Mouse (Mus musculus) spleen, adult 2 months (tissue): ENCODE results near the gene Apba2.

Experiments
- CTCF ChIP-seq: fragments of 200-500 bp; IDR thresholded peaks from 2 replicates; pipeline ENCODE4 v1.5.1; 2011; ENCODE audit warnings: mild to moderate bottlenecking, inconsistent platforms; ENCODE audit not compliant: insufficient read depth, insufficient read length, insufficient replicate concordance; ENCODE audit errors: extremely low read depth
- POLR2A ChIP-seq: fragments of 200-500 bp; IDR thresholded peaks from 2 replicates; pipeline ENCODE4 v1.6.1; 2011; ENCODE audit warnings: low read depth, low read length, inconsistent platforms

DNA sequence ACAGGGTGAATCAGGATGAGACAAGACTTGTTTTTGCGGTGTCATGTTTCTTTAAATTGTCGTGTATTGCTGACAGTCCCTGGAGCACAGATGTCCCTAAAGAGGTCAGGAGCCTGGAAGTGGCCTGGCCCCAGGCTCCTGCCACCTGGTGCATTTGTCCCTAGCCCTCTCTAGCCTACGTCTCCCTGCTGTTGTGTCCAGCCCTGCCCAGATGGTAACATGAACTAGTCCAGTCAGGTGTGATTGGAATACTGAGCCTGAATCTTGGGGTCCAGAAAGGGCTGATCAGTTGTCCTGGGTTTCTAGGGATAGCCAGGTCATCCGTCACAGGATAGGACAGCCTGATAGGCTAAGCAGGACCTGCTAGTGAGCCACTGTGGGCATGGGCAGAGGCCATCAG lies 67.2 kb downstream of the Apba2 start:
- TF ChIP-seq POLR2A (no peak), CTCF (no peak)
